Mouse (Mus musculus): ENCODE data around the gene Hgd. TPM values are rescaled to one million over a fixed set of nuclear protein-coding genes. Genes with fewer than 3 reads are reported as not detected.
A peak's percentile ranks its signal among the peaks of the same experiment; 100 is the strongest.

Hgd gene
- polyA plus RNA-seq, 1 experiment = not detected

DNA sequence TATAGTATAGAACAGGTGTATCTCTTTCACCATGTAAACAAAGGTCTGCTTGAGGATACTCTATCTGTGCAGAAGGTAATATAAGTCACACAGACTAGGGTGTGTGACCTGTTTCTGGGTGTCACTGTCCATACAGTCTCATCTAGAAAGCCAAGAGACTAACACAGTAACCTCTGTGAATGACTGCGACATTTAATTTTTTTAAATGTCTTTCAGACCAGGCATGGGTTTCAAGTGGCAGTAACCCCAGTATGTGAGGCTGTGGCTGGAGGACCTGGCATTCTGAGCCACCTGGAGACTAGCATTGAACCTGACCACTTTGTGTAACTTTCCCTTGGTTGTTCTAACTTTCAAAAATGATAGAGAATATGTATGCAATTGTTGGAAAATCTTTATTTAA is 73.1 kb downstream of the Hgd start:
- Histone ChIP-seq H3K4me3 (ENCODE audit: insufficient read depth, low read length) (peak overlapping the region; percentile 52), H3K27ac (ENCODE audit: insufficient read depth, low read length) (0 out of 2 replicates have a peak overlapping the region, but pooled peaks have one; percentile 45), H3K4me1 (ENCODE audit: control insufficient read depth, insufficient read depth, low read length) (peaks cover 4% of the 10 kb centered on the region; the same call in 1 of the 2 replicates)
- TF ChIP-seq POLR2A (IDR thresholded peaks at IDR 0.05; ENCODE audit: extremely low read depth, insufficient read depth, low read length) = no peak
- no peak for TF ChIP-seq CTCF (IDR thresholded peaks at IDR 0.05; ENCODE audit: extremely low read depth, insufficient read depth, low read length)

DNA sequence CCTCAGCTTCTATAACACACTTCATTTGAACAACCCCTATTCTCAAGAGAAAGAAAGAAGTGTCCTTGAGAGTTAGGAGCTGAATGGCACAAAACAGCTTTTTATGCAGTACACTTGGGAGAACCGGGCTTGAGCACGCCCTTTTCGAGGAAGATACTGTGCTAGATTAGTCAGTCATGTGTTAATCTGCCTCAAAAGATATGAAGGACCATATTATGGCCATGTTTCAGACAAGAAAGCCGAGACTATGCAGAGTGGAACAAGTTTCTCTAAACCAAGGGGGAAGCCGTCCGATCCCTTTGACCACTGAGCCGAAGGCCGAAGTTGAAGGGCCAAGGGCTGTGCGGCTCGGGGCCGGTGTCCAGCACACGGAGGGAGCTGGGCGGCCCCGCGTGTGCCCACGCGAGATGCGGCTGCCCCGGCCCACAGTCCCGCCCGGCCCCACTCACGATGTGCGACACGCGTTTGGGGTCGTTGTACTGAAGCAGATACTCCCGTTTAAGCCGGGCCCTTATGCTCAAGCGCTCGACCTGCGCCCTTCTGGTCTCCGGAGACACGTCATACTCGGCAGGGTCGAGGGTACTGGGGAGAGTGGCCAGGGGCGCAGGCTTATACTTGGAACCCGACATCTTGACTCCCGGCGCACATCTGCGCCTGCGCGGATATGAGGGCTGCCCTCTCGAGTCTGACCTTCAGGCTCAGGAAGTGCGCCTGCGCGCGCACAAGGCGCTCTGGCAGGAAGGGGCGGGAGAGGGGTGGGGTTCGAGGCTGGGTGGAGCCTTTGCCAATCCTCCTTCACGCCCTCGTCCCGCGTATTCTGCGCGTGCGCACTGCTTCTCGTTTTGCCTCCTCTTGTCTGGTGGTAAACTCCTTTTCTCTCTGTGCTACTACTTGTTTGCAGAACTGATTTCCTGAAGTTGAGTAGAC is 74.0 kb downstream of the Hgd start, which contains the start of gene Ndufb4:
Ndufb4 (minus strand) TSS at position 723 of the 927 bp plus-strand sequence.
- H3K4me3 ChIP-seq (ENCODE audit: insufficient read depth, low read length) = peak within 1 kb of the TSS; percentile 52
- peak within 1 kb of the TSS; percentile 61 for H3K27ac ChIP-seq (ENCODE audit: insufficient read depth, low read length)
- peaks cover 4% of the 10 kb centered on the region; the same call in 1 of the 2 replicates for H3K4me1 ChIP-seq (ENCODE audit: control insufficient read depth, insufficient read depth, low read length)
- TF ChIP-seq CTCF (IDR thresholded peaks at IDR 0.05; ENCODE audit: extremely low read depth, insufficient read depth, low read length) = no peak
- peak; percentile 55; the same call in 1 of the 2 replicates for TF ChIP-seq POLR2A (IDR thresholded peaks at IDR 0.05; ENCODE audit: extremely low read depth, insufficient read depth, low read length)

DNA sequence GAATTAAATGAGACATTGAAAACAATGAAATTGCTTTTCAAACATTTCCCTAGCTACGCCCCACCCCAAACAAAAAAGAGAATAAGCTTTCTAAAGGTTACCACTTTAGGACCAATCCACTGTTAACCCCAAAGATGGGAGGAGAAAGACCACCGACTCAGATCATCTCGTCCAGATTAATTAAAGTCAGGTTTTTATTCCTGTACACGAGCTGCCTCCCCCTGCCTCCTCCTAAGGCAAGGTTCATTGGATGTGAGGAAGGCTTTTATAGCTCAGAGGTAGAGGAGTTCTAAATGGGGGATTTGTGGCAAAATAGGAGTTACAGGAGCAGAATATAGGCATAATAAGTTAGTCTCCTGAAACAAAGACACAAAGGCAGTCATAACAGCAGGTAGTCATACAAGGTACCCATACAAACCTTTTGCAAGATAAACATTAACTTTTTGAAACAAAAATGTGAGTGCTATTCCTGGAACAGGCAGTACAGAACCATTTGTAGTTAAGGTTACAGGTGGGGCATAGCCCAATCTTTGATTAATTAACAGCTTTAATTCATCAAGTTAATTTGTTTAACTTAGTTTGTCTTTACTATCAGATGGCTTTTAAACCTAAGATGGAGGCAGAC is 75.0 kb downstream of the Hgd start:
- H3K27ac ChIP-seq (ENCODE audit: insufficient read depth, low read length) = peak overlapping the region; percentile 33; the same call in 1 of the 2 replicates
- no peak overlapping the region for H3K4me3 ChIP-seq (ENCODE audit: insufficient read depth, low read length)
- peaks cover 4% of the 10 kb centered on the region; the same call in 1 of the 2 replicates for H3K4me1 ChIP-seq (ENCODE audit: control insufficient read depth, insufficient read depth, low read length)
- no peak for TF ChIP-seq CTCF (IDR thresholded peaks at IDR 0.05; ENCODE audit: extremely low read depth, insufficient read depth, low read length)
- TF ChIP-seq POLR2A (IDR thresholded peaks at IDR 0.05; ENCODE audit: extremely low read depth, insufficient read depth, low read length) = no peak

DNA sequence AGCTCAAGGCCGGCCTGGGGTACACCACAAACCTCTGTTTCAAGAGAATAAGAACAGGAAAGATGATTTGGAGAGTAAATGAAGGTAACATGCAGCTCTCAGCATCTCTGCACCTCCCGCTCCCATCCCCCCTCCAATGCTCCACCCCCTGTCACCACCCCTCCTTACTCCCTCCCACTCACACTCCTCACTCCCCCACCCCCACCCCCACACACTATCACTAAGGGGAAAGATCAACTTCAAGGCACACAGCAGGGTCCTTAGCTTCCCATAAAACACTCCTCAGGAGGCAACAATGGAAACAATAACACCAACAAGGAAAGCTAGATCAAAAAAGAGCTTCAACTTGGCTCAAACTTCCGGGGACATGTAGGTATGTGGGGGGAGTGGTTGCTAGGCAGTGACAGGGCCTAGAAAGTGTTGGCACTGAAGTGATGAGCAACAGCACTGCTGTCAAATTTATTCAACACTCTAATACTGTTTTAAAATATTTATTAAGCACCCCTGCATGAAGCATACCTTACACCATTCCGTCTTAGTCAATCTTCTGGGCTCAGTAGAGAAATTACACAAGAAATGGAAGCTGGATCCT is 75.9 kb downstream of the Hgd start:
- Histone ChIP-seq H3K4me1 (ENCODE audit: control insufficient read depth, insufficient read depth, low read length) (peaks cover 4% of the 10 kb centered on the region; the same call in 1 of the 2 replicates), H3K27ac (ENCODE audit: insufficient read depth, low read length) (no peak overlapping the region), H3K4me3 (ENCODE audit: insufficient read depth, low read length) (no peak overlapping the region)
- no peak for TF ChIP-seq CTCF (IDR thresholded peaks at IDR 0.05; ENCODE audit: extremely low read depth, insufficient read depth, low read length)
- TF ChIP-seq POLR2A (IDR thresholded peaks at IDR 0.05; ENCODE audit: extremely low read depth, insufficient read depth, low read length) = no peak

DNA sequence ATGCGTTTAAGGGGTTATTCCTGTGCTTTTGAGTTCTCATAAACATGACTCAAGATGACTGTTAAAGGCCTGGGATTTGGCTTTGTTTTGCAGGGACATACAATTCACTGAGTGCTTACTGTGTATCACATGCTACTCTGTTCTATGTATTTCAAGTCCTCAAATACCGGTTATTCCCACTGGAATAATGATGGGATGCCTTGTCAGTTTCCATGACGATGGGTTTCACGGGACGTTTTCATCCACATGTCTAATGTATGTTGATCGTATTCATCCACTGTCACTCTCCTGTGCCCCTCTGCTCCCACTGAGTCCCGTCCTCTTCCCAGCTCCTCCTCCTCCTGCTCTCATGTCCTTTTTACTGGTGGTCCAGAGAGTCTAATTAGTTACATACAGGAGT is 76.8 kb downstream of the Hgd start:
- Histone ChIP-seq H3K27ac (ENCODE audit: insufficient read depth, low read length) (no peak overlapping the region), H3K4me1 (ENCODE audit: control insufficient read depth, insufficient read depth, low read length) (peaks cover 2% of the 10 kb centered on the region; the same call in 1 of the 2 replicates), H3K4me3 (ENCODE audit: insufficient read depth, low read length) (no peak overlapping the region)
- TF ChIP-seq POLR2A (IDR thresholded peaks at IDR 0.05; ENCODE audit: extremely low read depth, insufficient read depth, low read length) (no peak), CTCF (IDR thresholded peaks at IDR 0.05; ENCODE audit: extremely low read depth, insufficient read depth, low read length) (no peak)

DNA sequence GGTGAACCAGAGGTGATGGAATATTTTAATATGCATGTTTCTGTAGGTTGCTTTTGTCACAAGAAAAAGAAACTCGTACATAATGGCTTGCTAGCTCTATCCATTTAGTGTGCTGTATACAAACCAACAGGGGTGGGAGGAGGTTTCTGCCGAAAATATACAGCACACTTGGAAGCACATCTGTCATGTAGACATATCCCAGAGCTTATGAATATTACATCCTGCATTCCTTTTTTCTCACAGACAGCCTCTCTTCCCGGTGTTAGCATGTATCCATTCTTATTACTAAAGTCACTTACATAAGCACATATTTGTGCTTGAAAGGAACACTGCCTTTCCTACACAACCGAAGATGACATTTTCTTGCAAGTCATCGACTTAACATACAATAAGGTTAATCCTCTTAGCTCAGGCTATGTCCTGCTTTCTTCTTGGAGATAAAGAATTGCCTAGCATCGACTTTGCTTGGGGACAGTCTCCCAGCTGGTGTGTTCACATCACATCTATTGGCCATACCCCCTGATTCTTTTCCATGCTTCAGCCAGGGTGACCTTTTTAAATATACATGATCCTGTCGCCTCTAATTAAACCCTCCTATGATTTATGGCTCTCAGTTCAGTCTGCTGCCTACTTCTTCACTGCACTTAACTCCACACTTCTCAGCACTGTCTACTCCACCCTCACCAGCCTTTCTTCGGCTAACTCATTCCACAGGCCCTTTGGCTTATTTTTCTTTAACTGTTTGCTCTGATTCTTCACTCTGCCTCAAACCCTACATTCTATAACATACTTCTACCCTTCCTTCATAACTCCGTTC is 83.9 kb downstream of the Hgd start:
- Histone ChIP-seq H3K4me1 (ENCODE audit: control insufficient read depth, insufficient read depth, low read length) (no peaks in the 10 kb centered on the region), H3K27ac (ENCODE audit: insufficient read depth, low read length) (peak overlapping the region; percentile 66; the same call in 1 of the 2 replicates), H3K4me3 (ENCODE audit: insufficient read depth, low read length) (no peak overlapping the region)
- TF ChIP-seq CTCF (IDR thresholded peaks at IDR 0.05; ENCODE audit: extremely low read depth, insufficient read depth, low read length) (no peak), POLR2A (IDR thresholded peaks at IDR 0.05; ENCODE audit: extremely low read depth, insufficient read depth, low read length) (no peak)

DNA sequence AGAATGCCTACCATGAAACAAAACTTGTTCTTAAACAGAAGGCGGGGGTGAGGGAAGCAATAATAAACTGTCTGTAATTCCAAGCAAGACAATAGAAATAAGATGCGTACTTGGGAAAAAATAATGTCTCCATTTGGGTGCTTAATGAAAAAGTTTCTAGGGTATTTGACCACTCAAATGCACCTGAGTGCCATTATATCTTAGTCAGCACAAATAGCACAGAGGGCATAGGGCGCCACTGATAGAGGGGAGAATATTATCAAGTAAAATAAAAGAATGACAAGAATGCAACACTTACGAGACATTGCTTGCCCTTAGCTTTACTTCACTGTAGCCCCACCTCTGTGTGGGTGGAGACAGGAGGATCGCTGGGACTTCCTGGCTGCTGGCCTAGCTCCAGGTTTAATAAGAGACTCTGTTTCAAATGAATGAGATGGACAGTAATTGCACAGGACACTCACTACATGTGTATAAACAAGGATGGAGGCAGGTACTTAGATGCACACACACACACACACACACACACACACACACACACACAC is 85.5 kb downstream of the Hgd start:
- no peak for TF ChIP-seq CTCF (IDR thresholded peaks at IDR 0.05; ENCODE audit: extremely low read depth, insufficient read depth, low read length)
- TF ChIP-seq POLR2A (IDR thresholded peaks at IDR 0.05; ENCODE audit: extremely low read depth, insufficient read depth, low read length) = no peak
- H3K4me1 ChIP-seq (ENCODE audit: control insufficient read depth, insufficient read depth, low read length) = no peaks in the 10 kb centered on the region

DNA sequence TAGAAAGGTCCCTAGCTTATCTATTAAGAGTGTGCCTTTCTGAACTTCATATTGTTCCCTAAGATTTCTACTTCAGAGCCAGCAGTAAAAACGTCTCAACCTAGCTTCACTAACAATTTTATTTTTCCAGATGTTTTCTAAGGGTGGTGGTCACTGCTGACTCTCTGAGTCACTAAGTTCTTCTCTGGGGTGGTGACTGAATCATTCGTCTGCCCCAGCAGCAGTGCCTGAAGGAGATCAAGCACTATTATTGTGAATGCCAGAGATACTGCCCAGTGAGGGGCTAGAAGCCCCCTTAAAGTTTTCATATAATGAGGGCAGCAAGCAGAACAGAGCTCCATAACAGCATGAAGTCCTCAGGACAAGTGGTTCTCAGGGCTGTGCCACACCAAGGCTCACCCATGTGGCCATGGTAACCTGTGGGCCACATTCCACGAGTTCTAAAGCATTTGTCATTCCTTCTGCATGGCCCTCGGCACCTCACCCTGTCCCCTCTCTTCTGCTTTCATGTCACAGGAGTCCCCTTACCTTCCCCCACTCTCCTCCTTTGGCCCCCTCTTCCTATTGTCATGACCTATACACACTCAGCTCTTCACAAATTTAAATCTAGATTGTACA is 90.8 kb downstream of the Hgd start:
- H3K4me1 ChIP-seq (ENCODE audit: control insufficient read depth, insufficient read depth, low read length) = peaks cover 1% of the 10 kb centered on the region; the same call in 1 of the 2 replicates
- no peak overlapping the region for H3K4me3 ChIP-seq (ENCODE audit: insufficient read depth, low read length)
- TF ChIP-seq CTCF (IDR thresholded peaks at IDR 0.05; ENCODE audit: extremely low read depth, insufficient read depth, low read length) = no peak
- H3K27ac ChIP-seq (ENCODE audit: insufficient read depth, low read length) = no peak overlapping the region

More for the DNA sequence above, 85.5 kb downstream of the Hgd start:
- Histone ChIP-seq H3K27ac (ENCODE audit: insufficient read depth, low read length) (no peak overlapping the region), H3K4me3 (ENCODE audit: insufficient read depth, low read length) (no peak overlapping the region)
